Mouse (Mus musculus) embryo, embryonic 11 days (tissue): ENCODE data around the gene Cfap97.
"Not testable (repeated sequence)": the region's sequence is repeated elsewhere in the genome, so short reads cannot be mapped to it uniquely, and the experiment has no call there.

Experiments
- DNase-seq: peaks from one replicate; pipeline ENCODE4 v3.0.0-alpha.2; 2015

Gene Cfap97

DNA sequence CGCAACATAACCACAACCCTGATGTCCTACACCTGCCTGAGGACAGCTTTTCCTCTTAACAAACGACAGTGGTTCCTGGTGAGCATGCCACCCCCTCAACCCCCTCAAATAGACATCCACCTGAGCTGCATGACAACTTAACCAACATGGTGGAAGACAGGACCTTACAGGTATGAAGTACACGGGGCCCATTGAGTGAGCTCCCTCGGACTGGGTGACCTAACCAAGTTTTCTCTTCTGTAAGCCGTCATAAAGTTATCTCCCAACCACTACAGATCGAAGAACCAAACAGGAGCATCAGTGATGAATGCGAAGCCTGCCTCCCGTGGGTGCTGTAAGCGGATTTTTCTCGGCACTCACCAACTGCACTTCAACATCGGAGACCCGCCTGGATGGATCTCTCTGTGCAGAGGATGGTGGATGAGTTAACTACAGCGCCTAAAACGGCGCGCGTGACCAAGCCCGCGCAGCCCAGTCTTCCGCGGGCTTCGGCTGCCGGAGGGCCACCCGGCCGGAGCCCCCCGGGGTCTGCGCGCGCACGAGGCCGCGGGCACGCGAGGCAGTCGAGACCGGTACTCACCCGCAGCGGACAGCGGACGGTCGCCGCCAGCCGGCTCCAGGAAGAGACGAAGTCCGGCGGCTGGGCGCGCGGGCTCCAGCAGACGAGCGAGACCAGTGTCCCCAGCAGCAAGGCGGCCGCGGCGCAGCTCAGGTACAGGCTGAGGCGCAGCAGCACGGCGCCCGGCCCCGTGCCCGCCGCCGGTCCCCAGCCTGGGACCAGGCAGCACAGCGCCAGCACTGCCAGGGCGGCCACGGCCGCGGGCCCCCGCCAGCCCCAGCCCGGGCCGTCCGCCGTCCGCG, at the start of gene Cfap97:
TSS of gene Cfap97 (plus strand) at position 570 of the 861 bp plus-strand sequence.
- DNase-seq: peak; percentile 76

DNA sequence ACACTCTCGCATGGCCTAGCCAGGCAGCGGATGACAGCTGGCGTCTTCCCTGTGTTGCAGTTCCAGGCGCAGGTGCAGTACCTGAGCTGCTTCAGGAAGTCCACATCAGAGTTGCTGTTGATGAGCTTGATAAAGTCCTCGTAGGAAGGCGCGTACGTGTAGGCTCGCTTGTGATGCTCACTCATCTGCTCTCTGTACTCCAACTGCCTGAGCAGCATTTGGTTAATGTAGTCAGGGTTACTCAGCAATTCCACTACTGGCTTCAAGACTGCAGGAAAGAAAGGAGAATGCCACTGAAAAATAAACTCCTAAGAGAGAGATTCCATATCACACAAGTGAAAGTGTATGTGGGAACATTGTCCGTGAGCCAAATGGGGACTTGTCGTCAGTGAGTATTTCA, 48.1 kb upstream of the Cfap97 start:
- DNase-seq: no peak

DNA sequence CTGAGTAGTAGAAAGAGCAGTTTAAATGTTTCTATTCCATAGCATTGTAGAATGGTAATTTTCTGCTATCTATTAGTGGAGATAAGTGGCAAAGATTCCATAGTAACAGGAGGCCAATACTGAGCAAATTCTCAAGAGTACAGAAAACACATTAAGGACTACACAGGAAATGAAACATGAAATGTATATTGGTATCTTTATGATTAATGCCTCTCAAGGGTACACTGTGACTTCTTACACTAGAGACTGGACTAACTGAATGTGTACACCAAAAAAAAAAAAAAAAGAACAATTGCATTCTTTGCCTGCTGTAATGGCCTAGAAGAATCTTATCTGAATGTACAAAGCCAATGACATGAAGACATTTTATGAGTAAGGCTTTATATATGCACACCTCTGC, 43.9 kb upstream of the Cfap97 start:
- DNase-seq: no peak

DNA sequence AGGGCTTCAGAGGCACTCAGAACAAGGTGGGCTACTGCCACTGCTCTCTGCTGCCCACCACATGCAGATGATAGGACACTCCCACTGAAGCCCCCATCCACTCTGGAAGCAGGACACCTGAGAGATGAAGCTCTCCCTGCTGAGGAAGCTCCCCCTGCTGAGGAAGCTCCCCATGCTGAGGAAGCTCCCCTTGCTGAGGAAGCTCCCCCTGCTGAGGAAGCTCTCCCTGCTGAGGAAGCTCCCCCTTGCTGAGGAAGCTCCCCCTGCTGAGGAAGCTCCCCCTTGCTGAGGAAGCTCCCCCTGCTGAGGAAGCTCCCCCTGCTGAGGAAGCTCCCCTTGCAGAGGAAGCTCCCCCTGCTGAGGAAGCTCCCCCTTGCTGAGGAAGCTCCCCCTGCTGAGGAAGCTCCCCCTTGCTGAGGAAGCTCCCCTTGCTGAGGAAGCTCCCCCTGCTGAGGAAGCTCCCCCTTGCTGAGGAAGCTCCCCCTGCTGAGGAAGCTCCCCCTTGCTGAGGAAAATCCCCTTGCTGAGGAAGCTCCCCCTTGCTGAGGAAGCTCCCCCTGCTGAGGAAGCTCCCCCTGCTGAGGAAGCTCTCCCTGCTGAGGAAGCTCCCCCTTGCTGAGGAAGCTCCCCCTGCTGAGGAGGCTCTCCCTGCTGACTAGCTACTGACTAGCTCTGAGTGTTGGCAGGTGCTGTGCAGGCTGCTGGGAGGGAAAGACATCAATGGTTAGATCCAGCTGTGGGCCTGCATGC, 38.0 kb upstream of the Cfap97 start:
- not testable (repeated sequence) for DNase-seq

DNA sequence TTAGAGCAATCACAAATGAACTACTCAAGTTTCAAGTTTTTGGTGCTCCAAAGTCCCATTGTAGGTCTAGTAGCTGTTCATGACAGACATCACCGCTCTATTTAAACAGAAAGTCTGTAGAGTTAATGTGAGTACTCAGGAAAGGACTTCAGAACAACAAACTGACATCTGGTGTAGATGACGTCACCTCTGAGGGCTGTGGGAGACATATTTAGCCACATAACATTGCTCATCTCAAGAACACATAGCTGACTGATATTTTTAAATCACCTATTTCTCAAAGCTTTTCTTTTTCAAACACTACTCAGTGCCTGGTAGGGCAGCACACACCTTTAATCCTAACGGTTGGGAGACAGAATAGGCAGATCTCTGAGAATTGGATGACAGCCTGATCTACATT, 34.4 kb upstream of the Cfap97 start:
- no peak for DNase-seq

DNA sequence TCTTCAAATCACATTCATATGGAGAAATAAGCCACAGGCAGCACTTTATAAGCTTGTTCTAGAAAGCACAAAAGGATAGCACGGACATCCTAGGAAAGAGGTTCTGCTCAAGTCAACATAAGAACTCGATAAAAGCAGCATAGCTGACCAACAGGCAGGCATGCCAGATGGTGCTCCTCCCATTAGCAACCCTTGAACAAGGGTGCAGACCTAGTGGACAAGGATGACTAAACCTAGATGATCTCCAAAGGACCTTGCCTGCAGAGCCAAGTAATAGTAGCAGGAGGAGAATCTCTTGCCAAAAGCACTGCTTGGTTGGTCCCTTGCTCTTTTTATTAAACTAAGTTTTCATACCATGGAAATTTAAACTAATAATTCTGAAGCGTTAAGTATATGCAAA, 32.4 kb upstream of the Cfap97 start:
- no peak for DNase-seq

DNA sequence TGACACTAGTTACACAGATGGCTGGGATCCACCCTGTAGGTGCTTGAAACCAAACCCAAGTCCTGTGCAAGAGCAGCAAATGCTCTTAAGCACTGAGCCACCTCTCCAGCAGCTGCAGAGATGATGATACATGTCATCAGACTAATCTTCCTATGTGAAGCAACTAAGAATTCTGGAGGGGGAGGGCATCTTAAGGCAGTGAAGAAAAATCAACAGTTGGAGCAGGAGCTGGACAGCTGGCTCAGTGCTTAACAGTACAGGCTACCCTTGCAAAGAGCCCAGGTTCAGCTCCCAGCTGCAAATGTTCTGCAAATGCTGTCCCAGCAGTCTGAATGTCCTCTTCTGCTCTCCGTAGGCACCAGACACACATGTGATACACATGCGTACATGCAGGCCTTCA, 29.1 kb upstream of the Cfap97 start:
- no peak for DNase-seq

DNA sequence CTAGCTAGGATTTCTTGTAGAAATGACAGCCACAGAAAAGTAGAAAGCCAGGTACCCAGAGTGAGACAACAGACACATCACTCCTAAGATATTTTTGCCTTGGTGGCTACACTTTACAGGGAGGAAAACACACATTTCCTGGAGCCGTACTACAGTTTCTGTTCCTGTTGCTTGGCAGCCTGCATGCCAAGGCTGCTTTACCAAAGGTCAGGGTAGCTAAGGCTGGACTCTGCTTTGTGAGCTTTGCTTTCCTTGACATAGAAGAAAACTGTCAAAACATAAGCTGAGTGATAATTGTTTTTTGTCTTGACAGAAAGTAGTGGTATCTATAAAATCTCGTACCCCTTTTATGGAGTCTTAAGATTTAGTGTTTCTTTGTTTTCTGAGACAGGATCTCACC, 21.1 kb upstream of the Cfap97 start:
- DNase-seq: no peak

DNA sequence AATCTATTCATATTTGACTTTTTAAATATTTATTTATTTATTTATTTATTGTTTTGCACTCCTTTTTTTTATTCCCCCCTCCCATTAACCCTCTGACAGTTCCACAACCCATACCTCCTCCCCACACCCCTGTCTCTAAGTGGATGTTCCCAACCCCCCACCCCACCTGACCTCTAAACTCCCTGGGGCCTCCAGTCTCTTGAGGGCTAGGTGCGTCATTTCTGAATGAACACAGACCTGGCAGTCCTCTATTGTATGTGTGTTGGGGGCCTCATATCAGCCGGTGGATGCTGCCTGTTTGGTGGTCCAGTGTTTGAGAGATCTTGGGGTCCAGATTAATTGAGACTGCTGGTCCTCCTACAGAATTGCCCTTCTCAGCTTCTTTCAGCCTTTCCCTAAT, 16.0 kb upstream of the Cfap97 start:
- not testable (repeated sequence) for DNase-seq

DNA sequence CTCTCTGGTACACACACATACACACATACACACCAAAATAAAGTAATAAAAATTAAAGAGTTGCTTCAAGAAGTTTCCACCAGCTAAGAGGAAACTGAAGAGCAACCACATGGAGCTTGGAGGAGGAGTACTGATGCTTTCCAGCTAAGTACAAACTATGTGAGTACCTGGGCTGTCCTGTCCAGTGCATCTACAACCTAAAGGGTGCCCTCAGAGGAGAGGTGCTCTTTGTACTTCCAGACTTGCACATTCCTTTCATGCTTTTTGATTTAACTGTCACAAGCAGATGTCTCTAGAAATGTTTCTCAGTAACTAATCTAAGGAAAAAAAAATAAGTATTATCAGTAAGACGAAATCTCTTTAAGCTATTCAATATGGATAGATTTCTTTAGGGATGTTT, 14.2 kb upstream of the Cfap97 start:
- DNase-seq: no peak

DNA sequence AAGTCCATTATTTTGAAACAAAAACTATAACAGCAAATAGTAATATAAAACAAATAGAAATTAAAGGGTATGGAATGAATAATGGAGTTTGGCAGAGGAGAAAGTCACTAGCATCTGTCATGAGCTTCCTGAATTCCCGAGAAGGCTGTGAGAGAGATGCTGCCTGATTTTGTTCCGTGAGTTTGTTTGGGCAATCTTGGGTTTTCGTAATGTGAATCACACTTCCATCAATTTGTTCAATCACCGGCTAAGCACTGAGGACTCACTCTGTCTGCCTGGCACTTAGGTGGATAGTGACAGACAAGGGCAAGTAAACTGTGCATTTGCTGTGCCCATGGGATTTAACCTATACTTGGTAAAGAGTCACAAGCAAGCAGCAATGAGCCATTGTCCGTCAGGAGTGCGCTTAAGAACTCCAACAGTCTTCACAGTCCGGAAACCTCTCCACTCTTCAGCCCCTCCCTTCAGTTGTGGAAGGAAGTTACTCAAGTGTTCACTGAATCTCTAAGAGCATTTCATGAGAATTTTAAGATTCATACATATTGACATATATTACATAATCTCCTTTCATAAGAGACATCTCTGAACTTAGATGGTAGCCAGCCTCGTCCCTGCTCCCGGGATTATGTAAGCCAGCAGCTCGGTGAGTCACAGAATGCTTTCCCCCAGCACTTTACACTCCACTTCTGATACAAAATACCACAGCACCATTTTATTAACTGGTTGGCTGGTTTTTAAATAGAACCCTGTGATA, 13.6 kb upstream of the Cfap97 start:
- DNase-seq: no peak

DNA sequence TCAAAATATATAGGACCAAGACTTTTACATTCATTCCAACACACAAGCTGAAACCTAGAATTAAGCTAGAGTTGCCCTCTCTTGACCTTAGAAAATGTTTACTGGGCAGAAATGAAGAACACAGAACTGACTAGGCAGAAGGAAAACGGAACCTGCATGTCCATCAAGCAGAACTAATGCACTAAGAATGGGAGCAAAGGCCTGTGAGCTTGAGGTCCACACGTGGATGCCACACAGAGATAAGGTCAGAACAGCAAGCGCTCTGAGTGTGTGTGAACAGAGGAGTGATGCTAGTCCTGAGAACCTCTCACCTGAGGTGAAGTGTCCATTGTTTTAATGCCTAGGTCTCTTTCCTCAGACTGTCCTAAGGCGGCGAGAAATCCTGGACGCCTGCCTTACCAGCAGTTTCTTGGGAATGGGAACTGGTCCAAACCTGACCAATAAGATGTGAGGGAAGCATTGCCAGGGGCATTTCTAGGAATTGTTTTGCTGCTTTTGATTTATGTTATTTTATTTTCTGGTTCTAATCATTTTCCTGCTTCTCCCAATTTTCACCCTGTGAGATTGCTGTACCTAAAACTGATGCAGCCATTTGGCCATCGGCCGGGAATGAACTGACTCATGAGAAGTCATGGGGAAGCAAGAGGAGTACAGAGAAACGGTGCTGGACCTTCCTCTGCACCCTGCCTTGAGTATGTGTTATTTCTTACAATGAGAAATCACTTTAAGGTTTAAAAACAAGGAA, 11.0 kb upstream of the Cfap97 start:
- DNase-seq: no peak

DNA sequence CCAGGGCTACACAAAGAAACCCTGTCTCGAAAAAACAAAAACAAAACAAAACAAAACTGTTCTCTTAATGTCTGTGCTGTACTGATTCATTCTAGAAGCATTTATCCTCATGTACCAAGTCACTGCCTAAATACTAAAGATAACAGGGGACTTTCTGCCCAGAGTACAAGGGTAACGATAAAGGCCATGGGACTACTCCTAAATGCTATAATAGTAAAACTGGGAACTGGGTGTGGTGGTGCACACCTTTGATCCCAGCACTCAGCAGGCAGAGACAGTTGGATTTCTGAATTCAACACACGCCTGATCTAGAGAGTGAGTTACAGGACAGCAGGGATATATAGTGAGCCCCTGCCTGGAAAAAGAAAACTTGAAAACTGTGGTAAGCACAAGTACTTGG, 9.9 kb upstream of the Cfap97 start:
- no peak for DNase-seq

DNA sequence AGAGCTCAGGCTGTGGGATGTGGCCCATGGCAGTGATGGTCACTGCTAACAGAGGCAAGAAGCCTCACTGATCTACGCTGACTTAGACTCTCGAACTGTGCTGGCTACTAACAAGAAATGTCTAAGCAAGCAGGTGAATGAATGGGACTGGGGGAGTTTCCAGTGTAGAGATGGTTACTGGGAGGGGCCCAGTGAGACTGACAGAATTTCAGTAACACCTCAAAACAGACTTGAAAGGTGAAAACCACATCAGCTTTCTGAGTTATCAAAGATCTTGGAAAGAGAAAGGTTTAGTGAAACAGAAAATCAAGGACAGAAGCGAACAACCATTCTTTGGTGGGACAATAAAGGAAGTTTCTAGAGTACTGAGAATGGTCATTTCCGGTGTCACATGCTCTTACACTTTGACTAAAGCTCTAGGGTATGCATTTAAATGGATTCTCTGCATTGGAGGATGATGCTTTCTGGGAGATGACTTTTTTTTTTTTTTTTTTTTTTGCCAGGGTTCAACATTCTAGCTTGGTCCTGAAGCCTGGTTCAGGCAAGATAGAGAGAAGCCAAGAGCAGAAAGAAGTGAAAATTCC, 9.0 kb upstream of the Cfap97 start:
- no peak for DNase-seq

DNA sequence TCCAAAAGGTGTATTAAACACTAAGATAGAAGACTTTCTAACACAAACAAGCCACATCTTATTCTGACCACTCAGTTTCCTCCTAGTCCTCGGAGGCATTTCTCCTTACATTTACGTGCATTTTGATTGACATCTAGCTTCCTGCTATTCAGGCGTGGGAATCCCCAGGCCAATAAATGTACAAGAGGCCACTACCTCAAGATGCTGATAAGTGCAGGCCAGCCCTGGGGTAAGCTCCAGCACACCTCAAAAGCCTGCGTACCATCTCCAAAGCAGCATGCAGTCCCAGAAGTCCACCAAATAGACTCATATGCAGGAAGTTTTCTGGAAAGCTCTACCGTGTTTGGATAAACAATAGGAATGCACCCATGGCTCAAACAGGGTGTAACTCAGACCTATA, 8.1 kb upstream of the Cfap97 start:
- DNase-seq: no peak

DNA sequence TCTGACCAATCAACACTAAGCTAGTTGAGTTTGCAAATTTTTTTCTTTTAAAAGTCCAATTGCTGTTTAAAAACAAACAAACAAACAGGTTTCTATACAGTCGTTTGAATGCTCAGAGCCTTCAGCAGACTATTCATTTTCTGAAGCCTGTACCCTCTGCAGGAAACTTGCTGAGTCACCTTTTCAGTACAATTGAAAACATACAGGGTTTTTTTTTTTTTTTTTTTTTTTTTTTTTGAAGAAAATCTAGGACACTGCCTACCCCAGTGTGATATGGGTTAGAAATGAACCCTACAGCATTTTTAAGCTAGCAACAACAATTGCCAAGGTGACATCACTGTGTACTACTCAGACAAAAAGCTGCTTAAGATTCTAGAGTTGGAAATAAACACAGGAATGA, 7.6 kb upstream of the Cfap97 start:
- DNase-seq: no peak

DNA sequence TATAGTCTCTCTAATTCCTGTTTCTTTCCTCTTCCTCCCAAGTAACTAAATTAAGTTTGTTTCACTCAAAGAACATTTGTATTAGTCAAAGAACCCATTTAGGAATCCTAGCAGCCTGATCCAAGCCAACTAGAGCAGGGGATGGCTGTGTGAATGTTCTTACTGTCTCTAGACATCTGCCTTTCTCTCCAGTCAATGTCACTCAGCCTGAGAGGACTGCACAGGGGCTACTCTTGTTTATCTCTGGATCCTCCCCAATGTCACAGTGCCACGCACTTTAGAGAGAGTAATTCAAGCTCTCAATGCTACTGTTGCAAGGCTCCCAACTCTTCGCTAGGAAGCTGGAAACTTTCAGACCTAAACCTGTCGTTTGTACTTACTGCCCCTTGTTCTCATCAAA, 5.4 kb upstream of the Cfap97 start:
- no peak for DNase-seq

DNA sequence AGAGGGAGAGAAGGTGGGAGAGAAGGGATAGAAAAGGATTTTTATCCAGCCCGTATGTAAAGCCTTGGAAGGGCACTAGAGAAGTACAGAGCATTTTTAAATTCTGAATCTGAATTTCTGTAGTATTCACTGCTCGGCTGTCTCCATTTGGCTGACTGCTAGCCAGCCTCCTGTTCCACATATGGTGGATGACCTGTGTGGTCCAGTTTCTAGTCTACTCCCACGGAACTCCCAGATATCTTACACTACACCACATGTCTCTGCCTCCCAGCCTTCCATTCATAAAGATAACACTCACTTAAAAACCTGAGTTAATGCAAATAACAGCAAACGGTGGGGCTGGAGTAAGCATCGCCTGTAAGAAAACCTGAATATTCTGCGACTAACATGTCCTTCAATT, 2.3 kb upstream of the Cfap97 start:
- peak; percentile 31 for DNase-seq

DNA sequence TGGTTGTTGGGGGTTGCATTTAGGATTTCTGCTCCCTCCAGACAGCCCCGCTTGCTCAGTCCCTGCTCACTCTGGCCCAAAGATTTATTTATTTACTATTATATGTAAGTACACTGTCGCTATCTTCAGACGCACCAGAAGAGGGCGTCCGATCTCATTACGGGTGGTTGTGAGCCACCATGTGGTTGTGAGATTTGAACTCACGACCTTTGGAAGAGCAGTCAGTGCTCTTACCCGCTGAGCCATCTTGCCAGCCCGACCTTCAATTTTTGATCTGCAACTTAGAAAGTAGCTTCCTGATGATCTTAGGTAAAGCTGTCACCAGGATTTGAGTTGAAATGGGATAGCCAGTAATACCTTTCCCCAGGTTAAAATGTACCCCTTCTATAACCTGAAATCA, 1.8 kb upstream of the Cfap97 start:
- no peak for DNase-seq

DNA sequence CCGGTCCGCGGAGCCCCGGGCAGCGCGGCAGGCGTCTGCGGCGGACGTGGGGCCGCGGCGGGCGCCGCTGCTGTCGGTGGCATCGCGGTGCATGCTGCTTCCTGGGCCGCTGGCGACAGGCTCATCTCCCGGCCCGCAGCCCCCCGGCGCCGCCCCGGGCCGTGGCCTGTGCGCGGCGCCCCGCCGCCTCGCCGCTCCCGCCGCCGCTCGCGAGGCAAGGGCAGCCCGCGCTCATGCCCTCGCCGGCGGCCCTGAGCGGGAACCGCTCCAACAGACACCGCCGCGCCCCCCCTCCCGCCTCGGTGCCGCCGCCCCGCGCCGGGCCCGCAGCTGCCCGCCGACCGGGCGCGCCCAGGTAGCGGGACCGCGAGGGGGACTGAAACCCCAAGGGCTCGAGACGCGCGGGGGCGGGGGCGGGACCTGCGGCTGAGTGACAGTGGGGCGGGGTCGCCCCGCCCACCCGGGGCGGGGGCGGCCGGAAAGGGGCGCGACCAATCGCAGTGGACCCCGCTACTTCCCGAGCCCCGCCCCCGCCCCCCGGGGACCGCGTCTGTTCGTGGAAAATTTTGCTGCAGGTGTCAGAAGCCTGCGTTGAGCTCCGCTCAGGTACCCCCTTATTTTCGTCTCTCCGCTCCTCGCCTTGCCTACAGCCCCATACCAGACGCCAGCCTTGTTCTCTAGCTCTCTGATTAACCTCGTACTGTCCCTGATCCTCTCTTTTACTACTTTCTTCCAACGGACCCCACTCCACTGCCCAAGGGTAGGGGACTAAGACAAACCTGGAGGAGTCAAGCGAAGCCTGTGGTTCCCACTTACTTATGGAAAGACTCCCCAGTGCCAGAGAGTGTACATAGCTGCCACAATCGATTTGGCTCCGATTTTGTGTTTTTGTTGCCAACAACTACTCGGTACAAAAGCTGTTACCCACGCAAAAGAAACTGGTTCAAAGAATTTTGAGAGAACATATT, 777 bp downstream of the Cfap97 start, which contains the start of gene Snx25:
TSS of gene Snx25 (minus strand) at position 96 of the 968 bp plus-strand sequence.
- DNase-seq: peak; percentile 89

DNA sequence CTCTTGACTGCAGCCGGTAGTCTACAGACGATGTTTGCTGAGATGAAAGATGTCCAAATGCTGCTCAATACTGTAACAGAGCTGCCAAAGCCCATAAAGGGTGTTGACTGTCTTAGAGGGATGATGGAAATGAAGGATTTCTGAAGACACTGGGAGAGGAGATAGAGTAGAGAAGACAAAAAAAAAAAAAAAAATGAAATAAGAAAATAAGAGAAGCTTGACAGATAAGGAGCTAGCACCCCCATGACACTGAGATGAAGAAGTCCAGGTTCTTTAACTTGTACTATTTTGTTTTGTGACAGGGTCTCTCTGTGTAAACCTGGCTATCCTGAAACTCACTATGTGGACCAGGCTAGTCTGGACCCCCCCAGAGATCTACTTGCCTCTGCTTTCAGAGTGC, 1.5 kb downstream of the Cfap97 start:
- no peak for DNase-seq
